ENCODE assay signal across 8 mouse cellular contexts in the genomic region with DNA sequence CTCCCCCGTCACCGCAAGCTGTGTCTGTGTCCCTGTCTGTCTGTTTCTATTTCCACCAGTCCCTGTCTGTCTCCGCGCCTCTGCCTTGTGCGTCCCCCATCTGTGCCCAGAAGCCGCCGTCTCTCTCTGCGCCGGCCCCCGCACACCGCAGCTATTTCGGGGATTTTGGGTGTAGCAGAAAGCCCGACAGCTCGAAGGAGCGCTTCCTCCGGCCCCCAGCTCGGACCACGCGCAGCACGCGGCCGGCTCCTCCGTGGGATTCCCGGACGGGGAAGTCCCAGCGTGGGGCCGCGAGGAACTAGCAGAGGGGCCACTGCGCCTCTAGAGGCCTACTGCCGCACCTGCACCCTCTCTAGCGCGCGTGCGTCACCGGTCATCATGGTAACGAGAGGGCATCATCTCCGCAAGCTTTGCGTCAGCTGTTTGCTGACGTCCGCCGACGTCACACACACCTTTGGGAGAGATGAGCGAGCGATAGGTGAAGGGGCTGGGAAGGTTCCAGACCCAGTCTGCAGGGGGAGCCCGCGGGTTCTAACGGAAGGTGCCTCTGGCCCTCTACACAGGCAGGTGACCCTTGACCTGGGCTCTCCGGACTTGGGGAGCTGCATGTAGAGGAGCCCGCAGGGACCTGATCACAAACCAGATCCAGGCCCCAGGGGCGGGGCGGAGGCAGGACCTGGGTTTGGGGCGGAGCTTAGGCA. TPM values are rescaled to one million over a fixed set of nuclear protein-coding genes. Genes with fewer than 3 reads are reported as not detected.
A peak's percentile ranks its signal among the peaks of the same experiment; 100 is the strongest.
DNase-seq lines count a peak whose midpoint lies in the region; ATAC-seq and TF ChIP-seq lines count a peak whose summit lies in the region.

No protein-coding gene starts in this region.

- intact Hi-C loops in heart, postnatal 25 days (cut with DNase I): no loop called here

- peak; percentile 64 for ATAC-seq in forebrain, embryonic 15.5 days (replicated peaks)
- ATAC-seq in neural tube, embryonic 15.5 days (ENCODE audit: low FRiP score): peak; percentile 61

- TF ChIP-seq POLR2A in lung, adult 2 months (IDR thresholded peaks at IDR 0.05; ENCODE audit: borderline replicate concordance, extremely low read depth, low read depth, low read length): no peak

- H3K27me3 ChIP-seq in E14TG2a.4 (ENCODE audit: insufficient read depth, low read length): peaks cover 39% of the 10 kb centered on the region
- peaks cover 43% of the 10 kb centered on the region for H3K27me3 ChIP-seq in forebrain, embryonic 15.5 days
- H3K27me3 ChIP-seq in neural tube, embryonic 15.5 days (replicated peaks): peaks cover 41% of the 10 kb centered on the region

- H3K4me3 ChIP-seq in E14TG2a.4 (replicated peaks; ENCODE audit: low read length): peak overlapping the region; percentile 87
- H3K4me3 ChIP-seq in forebrain, embryonic 15.5 days: peak overlapping the region; percentile 57
- H3K4me3 ChIP-seq in layer of hippocampus, adult 2 months: peak overlapping the region; percentile 58
- peak overlapping the region; percentile 63 for H3K4me3 ChIP-seq in lung, adult 2 months (replicated peaks; ENCODE audit: extremely low read depth, low read depth, low read length)
- peak overlapping the region; percentile 54 for H3K4me3 ChIP-seq in neural tube, embryonic 15.5 days (replicated peaks)

- H3K9me3 ChIP-seq in E14TG2a.4 (ENCODE audit: low read length): no peaks in the 10 kb centered on the region
- H3K9me3 ChIP-seq in forebrain, embryonic 15.5 days: no peaks in the 10 kb centered on the region
- H3K9me3 ChIP-seq in neural tube, embryonic 15.5 days (replicated peaks): no peaks in the 10 kb centered on the region

- no peaks in the 10 kb centered on the region for H3K36me3 ChIP-seq in E14TG2a.4 (ENCODE audit: insufficient read depth, low read length)
- no peaks in the 10 kb centered on the region for H3K36me3 ChIP-seq in forebrain, embryonic 15.5 days
- H3K36me3 ChIP-seq in neural tube, embryonic 15.5 days: no peaks in the 10 kb centered on the region

- peak; percentile 88 for DNase-seq in cerebellum, adult 11 months
- peak; percentile 69 for DNase-seq in heart, postnatal 25 days (ENCODE audit: low spot score)
- DNase-seq in layer of hippocampus, adult 2 months (ENCODE audit: low spot score in 2 of 2): peak; percentile 88 to 91
- peak; percentile 82 for DNase-seq in lung, adult 2 months
- DNase-seq in testis, postnatal 10 days (ENCODE audit: low spot score): peak; percentile 92

- peaks cover 42% of the 10 kb centered on the region for H3K4me1 ChIP-seq in E14TG2a.4 (replicated peaks; ENCODE audit: low read depth, low read length)
- peaks cover 25% of the 10 kb centered on the region for H3K4me1 ChIP-seq in forebrain, embryonic 15.5 days
- H3K4me1 ChIP-seq in lung, adult 2 months (ENCODE audit: control insufficient read depth, insufficient read depth, low read length): peaks cover 10% of the 10 kb centered on the region
- peaks cover 35% of the 10 kb centered on the region for H3K4me1 ChIP-seq in neural tube, embryonic 15.5 days

- peak overlapping the region; percentile 62 for H3K9ac ChIP-seq in forebrain, embryonic 15.5 days (replicated peaks)
- H3K9ac ChIP-seq in neural tube, embryonic 15.5 days (replicated peaks): peak overlapping the region; percentile 71

- peak; percentile 73 for TF ChIP-seq CTCF in E14TG2a.4 (conservative IDR thresholded peaks at IDR 0.05; ENCODE audit: low read length)
- peak; percentile 98 for TF ChIP-seq CTCF in layer of hippocampus, adult 2 months (conservative IDR thresholded peaks at IDR 0.05)
- peak; percentile 74 for TF ChIP-seq CTCF in lung, adult 2 months (IDR thresholded peaks at IDR 0.05; ENCODE audit: insufficient read depth, low read length)

- H3K4me2 ChIP-seq in forebrain, embryonic 15.5 days (replicated peaks): peak overlapping the region; percentile 72
- H3K4me2 ChIP-seq in neural tube, embryonic 15.5 days: peak overlapping the region; percentile 90

- WGBS in forebrain, embryonic 15.5 days: 1% methylated on average over 52 of the region's 52 CpGs
- under 1% methylated on average over 52 of the region's 52 CpGs for WGBS in lung, adult 2 months
- under 1% methylated on average over 52 of the region's 52 CpGs for WGBS in neural tube, embryonic 15.5 days

- H3K27ac ChIP-seq in forebrain, embryonic 15.5 days (replicated peaks): no peak overlapping the region; the same call in none of the 2 replicates
- H3K27ac ChIP-seq in layer of hippocampus, adult 2 months: peak overlapping the region; percentile 89
- H3K27ac ChIP-seq in neural tube, embryonic 15.5 days (replicated peaks): 0 out of 2 replicates have a peak overlapping the region, but pooled peaks have one; percentile 54

RNA-seq across cellular contexts. Expression of a gene that starts 4.2 kb away (rescaled TPM):
- 23.7 and 25.9 TPM in 2 replicates for polyA plus RNA-seq in forebrain, embryonic 15.5 days (2015; fragmentation: Nextera tagmentation; extraction: Ambion mirVana)
- 10 to 100 TPM; 47.1 to 51.6 TPM for total RNA-seq in heart, postnatal 25 days (2021)
- total RNA-seq in layer of hippocampus, adult 2 months (2021): 10 to 100 TPM; 86.6 to 89.3 TPM
- 13.1 and 13.8 TPM in 2 replicates for polyA plus RNA-seq in lung, adult 2 months (2012; rRNA removed)
- polyA plus RNA-seq in neural tube, embryonic 15.5 days (2015; fragmentation: Nextera tagmentation; extraction: Ambion mirVana): 37.4 and 42.1 TPM in 2 replicates

RNA-seq across cellular contexts. Expression of a gene that starts 11.6 kb away (rescaled TPM):
- 217 and 221 TPM in 2 replicates for polyA plus RNA-seq in forebrain, embryonic 15.5 days (2015; fragmentation: Nextera tagmentation; extraction: Ambion mirVana)
- 100 to 1,000 TPM; 158 to 160 TPM for total RNA-seq in heart, postnatal 25 days (2021)
- 100 to 1,000 TPM; 144 to 150 TPM for total RNA-seq in layer of hippocampus, adult 2 months (2021)
- 49.3 and 65.5 TPM in 2 replicates for polyA plus RNA-seq in lung, adult 2 months (2012; rRNA removed)
- polyA plus RNA-seq in neural tube, embryonic 15.5 days (2015; fragmentation: Nextera tagmentation; extraction: Ambion mirVana): 199 and 230 TPM in 2 replicates

RNA-seq across cellular contexts. Expression of a gene that starts 30.3 kb away (rescaled TPM):
- polyA plus RNA-seq in forebrain, embryonic 15.5 days (2015; fragmentation: Nextera tagmentation; extraction: Ambion mirVana): 10.3 and 11.1 TPM in 2 replicates
- 1 to 10 TPM; 8.5 to 8.6 TPM for total RNA-seq in heart, postnatal 25 days (2021)
- total RNA-seq in layer of hippocampus, adult 2 months (2021): 10 to 100 TPM; 16.8 to 21.5 TPM
- 33.7 and 34.3 TPM in 2 replicates for polyA plus RNA-seq in lung, adult 2 months (2012; rRNA removed)
- polyA plus RNA-seq in neural tube, embryonic 15.5 days (2015; fragmentation: Nextera tagmentation; extraction: Ambion mirVana): 9.9 and 12.4 TPM in 2 replicates
